Mouse (Mus musculus): ENCODE results near the gene Phospho2. TPM values are rescaled to one million over a fixed set of nuclear protein-coding genes. Genes with fewer than 3 reads are reported as not detected.

Phospho2 gene
- polyA plus RNA-seq, 1 experiment from 2014 or later: 19.4 TPM

DNA sequence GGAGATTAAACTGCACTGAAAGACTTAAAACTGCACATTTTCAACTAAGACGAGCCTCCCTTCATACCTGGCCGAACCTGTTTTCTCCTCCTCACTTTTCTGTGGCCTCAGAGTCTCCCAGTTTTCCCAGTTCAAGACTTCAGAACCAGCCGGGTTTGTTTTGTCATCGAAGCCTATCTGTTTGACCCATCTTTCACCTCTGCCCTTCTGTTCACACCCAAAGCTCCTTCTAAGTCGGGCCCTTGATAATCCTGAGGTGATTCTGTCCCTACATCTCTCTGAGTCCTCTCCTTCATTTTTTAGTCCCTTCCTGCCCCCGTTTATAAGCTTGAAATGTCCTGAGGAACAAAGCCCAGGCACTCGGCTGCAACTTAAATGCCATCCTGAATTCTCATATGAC is 38.6 kb downstream of the Phospho2 start:
- no peak for ATAC-seq (ENCODE audit: borderline replicate concordance, extremely low read depth, low FRiP score, low TSS enrichment)
- H3K36me3 ChIP-seq: peaks cover 15% of the 10 kb centered on the region

GRCm38 (mm10) chr2:69829680-69830079 is 40.3 kb downstream of the Phospho2 start:
- peaks cover 29% of the 10 kb centered on the region for H3K36me3 ChIP-seq
- 63% methylated on average over 2 of the region's 2 CpGs for WGBS

More for the DNA sequence above, 38.6 kb downstream of the Phospho2 start:
- H3K27me3 ChIP-seq: no peaks in the 10 kb centered on the region
- WGBS: 20% methylated on average over 7 of the region's 7 CpGs
- peaks cover 7% of the 10 kb centered on the region for H3K4me1 ChIP-seq
- no peak overlapping the region for H3K27ac ChIP-seq
- H3K9me3 ChIP-seq: no peaks in the 10 kb centered on the region
- H3K4me2 ChIP-seq: no peak overlapping the region
- no peak overlapping the region for H3K4me3 ChIP-seq
- no peak overlapping the region for H3K9ac ChIP-seq

GRCm38 (mm10) chr2:69830116-69830515 is 40.7 kb downstream of the Phospho2 start:
- H3K27me3 ChIP-seq: no peaks in the 10 kb centered on the region
- H3K4me3 ChIP-seq: no peak overlapping the region
- H3K9me3 ChIP-seq: no peaks in the 10 kb centered on the region
- peaks cover 3% of the 10 kb centered on the region for H3K4me1 ChIP-seq
- WGBS: 80% methylated on average over 8 of the region's 8 CpGs
- H3K4me2 ChIP-seq: no peak overlapping the region
- no peak for ATAC-seq (ENCODE audit: borderline replicate concordance, extremely low read depth, low FRiP score, low TSS enrichment)
- H3K36me3 ChIP-seq: peaks cover 29% of the 10 kb centered on the region
- H3K9ac ChIP-seq: no peak overlapping the region
- H3K27ac ChIP-seq: no peak overlapping the region

More at GRCm38 (mm10) chr2:69829680-69830079, 40.3 kb downstream of the Phospho2 start:
- ATAC-seq (ENCODE audit: borderline replicate concordance, extremely low read depth, low FRiP score, low TSS enrichment): no peak
- Histone ChIP-seq H3K27ac (no peak overlapping the region), H3K4me1 (peaks cover 3% of the 10 kb centered on the region), H3K27me3 (no peaks in the 10 kb centered on the region), H3K4me3 (no peak overlapping the region), H3K9me3 (no peaks in the 10 kb centered on the region), H3K9ac (no peak overlapping the region), H3K4me2 (no peak overlapping the region)

DNA sequence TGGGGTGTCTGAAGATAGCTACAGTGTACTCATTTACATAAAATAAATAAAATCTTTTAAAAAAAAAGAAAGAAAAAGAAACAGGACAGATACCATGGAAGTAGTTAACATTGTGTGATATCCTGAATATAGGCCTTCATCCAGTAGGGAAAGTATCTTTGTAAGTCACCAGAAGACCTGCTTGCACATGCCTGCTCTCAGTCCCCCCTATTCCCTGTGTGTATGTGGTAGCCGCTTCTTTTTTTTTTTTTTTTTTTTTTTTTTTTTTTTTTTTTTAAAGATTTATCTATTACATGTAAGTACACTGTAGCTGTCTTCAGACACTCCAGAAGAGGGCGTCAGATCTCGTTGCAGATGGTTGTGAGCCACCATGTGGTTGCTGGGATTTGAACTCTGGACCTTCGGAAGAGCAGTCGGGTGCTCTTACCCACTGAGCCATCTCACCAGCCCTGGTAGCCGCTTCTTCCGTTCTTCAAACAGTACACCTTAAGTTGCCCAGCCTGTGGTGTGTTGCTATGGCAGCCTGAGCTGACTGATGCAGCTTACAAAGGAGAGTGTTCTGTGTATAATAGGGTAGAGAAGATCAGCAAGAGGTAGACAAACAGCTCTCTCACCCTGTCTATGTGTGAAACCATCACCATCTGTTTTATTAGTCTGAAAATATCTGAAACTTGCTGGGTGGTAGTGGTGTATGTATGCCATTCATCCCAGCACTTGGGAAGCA is 48.0 kb downstream of the Phospho2 start:
- no peak for ATAC-seq (ENCODE audit: borderline replicate concordance, extremely low read depth, low FRiP score, low TSS enrichment)
- Histone ChIP-seq H3K27me3 (no peaks in the 10 kb centered on the region), H3K4me2 (no peak overlapping the region), H3K9me3 (no peaks in the 10 kb centered on the region), H3K4me1 (no peaks in the 10 kb centered on the region), H3K27ac (no peak overlapping the region), H3K36me3 (peaks cover 27% of the 10 kb centered on the region), H3K4me3 (no peak overlapping the region), H3K9ac (no peak overlapping the region)
- 69% methylated on average over 7 of the region's 7 CpGs for WGBS

DNA sequence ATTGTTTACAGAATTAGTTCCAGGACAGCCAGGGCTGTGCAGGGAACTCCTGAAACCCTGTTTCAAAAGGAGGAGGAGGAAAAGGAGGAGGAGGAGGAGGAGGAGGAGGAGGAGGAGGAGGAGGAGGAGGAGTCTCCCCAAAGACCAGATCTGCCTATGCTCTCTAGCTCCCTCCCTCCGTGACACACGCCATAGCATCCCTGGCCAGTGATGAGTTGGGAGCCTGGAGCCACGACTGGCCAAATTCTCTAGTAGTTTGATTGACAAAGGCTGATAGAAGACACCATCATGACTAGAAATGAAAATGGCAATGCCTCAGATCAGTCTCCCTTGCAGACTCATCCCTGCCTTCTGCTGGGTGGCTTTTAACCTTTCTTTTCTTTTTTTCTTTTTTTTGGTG is 48.6 kb downstream of the Phospho2 start:
- no peak for ATAC-seq (ENCODE audit: borderline replicate concordance, extremely low read depth, low FRiP score, low TSS enrichment)
- H3K27me3 ChIP-seq: no peaks in the 10 kb centered on the region

DNA sequence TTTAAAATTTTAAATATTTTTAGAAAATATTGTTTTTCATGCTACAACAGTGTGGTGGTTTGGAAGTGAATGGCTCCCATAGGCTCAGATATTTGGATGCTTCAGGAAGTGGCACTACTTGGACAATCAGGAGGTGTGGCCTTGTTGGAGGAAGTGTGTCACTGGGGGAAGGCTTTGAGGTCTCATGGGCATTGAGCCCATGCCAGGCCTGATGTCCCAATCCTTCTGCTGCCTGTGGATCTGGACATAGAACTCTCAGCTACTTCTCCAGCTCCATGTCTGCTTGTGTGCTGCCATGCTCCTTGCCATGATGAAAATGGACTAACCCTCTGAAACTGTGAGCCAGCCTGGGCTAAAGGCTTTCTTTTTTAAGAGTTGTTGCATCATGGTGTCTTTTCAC is 49.3 kb downstream of the Phospho2 start:
- Histone ChIP-seq H3K9ac (no peak overlapping the region), H3K27me3 (no peaks in the 10 kb centered on the region), H3K4me1 (no peaks in the 10 kb centered on the region), H3K9me3 (no peaks in the 10 kb centered on the region), H3K4me3 (no peak overlapping the region), H3K27ac (no peak overlapping the region), H3K36me3 (peaks cover 18% of the 10 kb centered on the region), H3K4me2 (no peak overlapping the region)
- ATAC-seq (ENCODE audit: borderline replicate concordance, extremely low read depth, low FRiP score, low TSS enrichment): no peak

More for the DNA sequence above, 48.6 kb downstream of the Phospho2 start:
- no peak overlapping the region for H3K9ac ChIP-seq
- 44% methylated on average over 3 of the region's 3 CpGs for WGBS
- no peaks in the 10 kb centered on the region for H3K4me1 ChIP-seq
- H3K36me3 ChIP-seq: peaks cover 25% of the 10 kb centered on the region
- no peak overlapping the region for H3K27ac ChIP-seq
- no peaks in the 10 kb centered on the region for H3K9me3 ChIP-seq
- no peak overlapping the region for H3K4me2 ChIP-seq
- H3K4me3 ChIP-seq: no peak overlapping the region

- Histone ChIP-seq H3K4me1 (no peaks in the 10 kb centered on the region), H3K9ac (no peak overlapping the region), H3K9me3 (no peaks in the 10 kb centered on the region), H3K27ac (no peak overlapping the region), H3K4me3 (no peak overlapping the region), H3K27me3 (no peaks in the 10 kb centered on the region), H3K36me3 (peaks cover 11% of the 10 kb centered on the region), H3K4me2 (no peak overlapping the region)
- WGBS: 31% methylated on average over 6 of the region's 6 CpGs
- no peak for ATAC-seq (ENCODE audit: borderline replicate concordance, extremely low read depth, low FRiP score, low TSS enrichment)
These were observed 50.8 kb downstream of the Phospho2 start for GRCm38 (mm10) chr2:69840261-69840660.

DNA sequence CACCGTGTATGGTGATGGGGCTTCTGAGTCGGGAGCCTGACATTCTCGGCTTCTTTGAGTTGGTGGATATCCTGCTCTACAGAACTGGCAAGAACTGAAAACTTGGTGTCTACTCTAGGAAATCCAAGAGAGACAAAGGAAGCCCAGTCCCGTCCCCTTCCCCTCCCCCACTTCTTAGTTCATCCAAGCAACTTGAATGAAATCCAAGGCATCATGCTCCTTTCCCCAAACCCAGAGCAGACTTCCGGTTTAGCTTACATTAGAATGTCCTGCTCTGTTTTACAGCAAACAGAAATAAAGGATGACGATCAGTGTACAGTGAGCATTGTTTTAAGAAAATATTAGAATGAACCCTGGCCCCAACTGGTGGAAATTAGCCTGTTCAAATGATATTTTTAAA is 59.8 kb downstream of the Phospho2 start:
- Histone ChIP-seq H3K4me3 (no peak overlapping the region), H3K9ac (no peak overlapping the region), H3K4me1 (peaks cover 10% of the 10 kb centered on the region; the same call in 1 of the 2 replicates), H3K27me3 (no peaks in the 10 kb centered on the region), H3K27ac (peak overlapping the region; percentile 70), H3K4me2 (no peak overlapping the region; the same call in 1 of the 2 replicates), H3K9me3 (no peaks in the 10 kb centered on the region), H3K36me3 (no peaks in the 10 kb centered on the region)
- ATAC-seq (ENCODE audit: borderline replicate concordance, extremely low read depth, low FRiP score, low TSS enrichment): peak; percentile 17; the same call in 1 of the 2 replicates
- 47% methylated on average over 6 of the region's 6 CpGs for WGBS

Other genes with a start within 250 kb of the Phospho2 start
- 0.38 and 0.87 TPM in 2 replicates for gene Lrp2, start 203.6 kb upstream of the Phospho2 start, polyA plus RNA-seq (2015; fragmentation: Nextera tagmentation; extraction: Ambion mirVana)
- 14.2 and 17.3 TPM in 2 replicates for gene Bbs5, start 142.5 kb upstream of the Phospho2 start, polyA plus RNA-seq (2015; fragmentation: Nextera tagmentation; extraction: Ambion mirVana)
- gene Klhl41, start 119.5 kb upstream of the Phospho2 start, polyA plus RNA-seq (2015; fragmentation: Nextera tagmentation; extraction: Ambion mirVana): 0.88 and 1.4 TPM in 2 replicates
- 9.1 TPM in 2 replicates for gene Fastkd1, start 76.1 kb upstream of the Phospho2 start, polyA plus RNA-seq (2015; fragmentation: Nextera tagmentation; extraction: Ambion mirVana)
- 123 and 135 TPM in 2 replicates for gene Ppig, start 67.1 kb upstream of the Phospho2 start, polyA plus RNA-seq (2015; fragmentation: Nextera tagmentation; extraction: Ambion mirVana)
- 2.6 and 3.2 TPM in 2 replicates for gene Ccdc173, start within 50 bp of the Phospho2 start, polyA plus RNA-seq (2015; fragmentation: Nextera tagmentation; extraction: Ambion mirVana)
- gene Klhl23, start 32.3 kb downstream of the Phospho2 start, polyA plus RNA-seq (2015; fragmentation: Nextera tagmentation; extraction: Ambion mirVana): 36.4 and 38.6 TPM in 2 replicates
- 296 TPM in 2 replicates for gene Ssb, start 71.9 kb downstream of the Phospho2 start, polyA plus RNA-seq (2015; fragmentation: Nextera tagmentation; extraction: Ambion mirVana)
- gene Mettl5, start 96.0 kb downstream of the Phospho2 start, polyA plus RNA-seq (2015; fragmentation: Nextera tagmentation; extraction: Ambion mirVana): 34.7 and 36.5 TPM in 2 replicates
- 10.8 and 13.3 TPM in 2 replicates for gene Ubr3, start 107.6 kb downstream of the Phospho2 start, polyA plus RNA-seq (2015; fragmentation: Nextera tagmentation; extraction: Ambion mirVana)
- gene Myo3b, start 249.5 kb downstream of the Phospho2 start, polyA plus RNA-seq (2015; fragmentation: Nextera tagmentation; extraction: Ambion mirVana): 0.28 and 0.46 TPM in 2 replicates